Mouse (Mus musculus): ENCODE measurements around the gene Sephs1. TPM values are rescaled to one million over a fixed set of nuclear protein-coding genes. Genes with fewer than 3 reads are reported as not detected.

Sephs1 gene
- polyA plus RNA-seq, 1 experiment from 2014 or later = 71.6 TPM

- H3K4me1 ChIP-seq = no peaks in the 10 kb centered on the region
- WGBS = 89% methylated on average over 3 of the region's 3 CpGs
- peaks cover 48% of the 10 kb centered on the region for H3K36me3 ChIP-seq
- H3K27me3 ChIP-seq = no peaks in the 10 kb centered on the region
- H3K4me2 ChIP-seq (replicated peaks) = no peak overlapping the region
- H3K9ac ChIP-seq = no peak overlapping the region
- ATAC-seq (ENCODE audit: insufficient number of reproducible peaks, low FRiP score, low TSS enrichment, low read depth) = no peak
- H3K4me3 ChIP-seq (replicated peaks) = no peak overlapping the region
- no peaks in the 10 kb centered on the region for H3K9me3 ChIP-seq (replicated peaks)
- no peak overlapping the region for H3K27ac ChIP-seq (replicated peaks)
Observed at GRCm38 (mm10) chr2:4908771-4909315, 27.5 kb downstream of the Sephs1 start.

GRCm38 (mm10) chr2:4909909-4910308 lies 28.5 kb downstream of the Sephs1 start:
- Histone ChIP-seq H3K4me3 (replicated peaks) (no peak overlapping the region), H3K4me1 (no peaks in the 10 kb centered on the region), H3K4me2 (replicated peaks) (no peak overlapping the region), H3K36me3 (peaks cover 44% of the 10 kb centered on the region), H3K27me3 (no peaks in the 10 kb centered on the region), H3K27ac (replicated peaks) (no peak overlapping the region), H3K9me3 (replicated peaks) (no peaks in the 10 kb centered on the region), H3K9ac (no peak overlapping the region)
- WGBS = 75% methylated on average over 6 of the region's 6 CpGs
- ATAC-seq (ENCODE audit: insufficient number of reproducible peaks, low FRiP score, low TSS enrichment, low read depth) = no peak

GRCm38 (mm10) chr2:4910521-4910920 lies 29.2 kb downstream of the Sephs1 start:
- ATAC-seq (ENCODE audit: insufficient number of reproducible peaks, low FRiP score, low TSS enrichment, low read depth) = no peak
- WGBS = 64% methylated on average over 4 of the region's 4 CpGs
- no peaks in the 10 kb centered on the region for H3K27me3 ChIP-seq

GRCm38 (mm10) chr2:4913949-4914348 lies 32.6 kb downstream of the Sephs1 start:
- Histone ChIP-seq H3K36me3 (peaks cover 7% of the 10 kb centered on the region; the same call in 1 of the 2 replicates), H3K4me1 (peaks cover 12% of the 10 kb centered on the region; the same call in 1 of the 2 replicates), H3K4me3 (replicated peaks) (no peak overlapping the region), H3K27me3 (no peaks in the 10 kb centered on the region), H3K27ac (replicated peaks) (no peak overlapping the region), H3K9ac (no peak overlapping the region), H3K9me3 (replicated peaks) (no peaks in the 10 kb centered on the region), H3K4me2 (replicated peaks) (no peak overlapping the region)
- 84% methylated on average over 7 of the region's 7 CpGs for WGBS
- ATAC-seq (ENCODE audit: insufficient number of reproducible peaks, low FRiP score, low TSS enrichment, low read depth) = no peak

More at GRCm38 (mm10) chr2:4910521-4910920, 29.2 kb downstream of the Sephs1 start:
- Histone ChIP-seq H3K9ac (no peak overlapping the region), H3K4me2 (replicated peaks) (no peak overlapping the region), H3K4me3 (replicated peaks) (no peak overlapping the region), H3K27ac (replicated peaks) (no peak overlapping the region), H3K36me3 (peaks cover 38% of the 10 kb centered on the region), H3K4me1 (no peaks in the 10 kb centered on the region), H3K9me3 (replicated peaks) (no peaks in the 10 kb centered on the region)

GRCm38 (mm10) chr2:4916037-4916436 lies 34.7 kb downstream of the Sephs1 start:
- ATAC-seq (ENCODE audit: insufficient number of reproducible peaks, low FRiP score, low TSS enrichment, low read depth) = no peak
- H3K27ac ChIP-seq (replicated peaks) = no peak overlapping the region
- H3K27me3 ChIP-seq = no peaks in the 10 kb centered on the region
- H3K36me3 ChIP-seq = no peaks in the 10 kb centered on the region
- H3K9me3 ChIP-seq (replicated peaks) = no peaks in the 10 kb centered on the region
- H3K9ac ChIP-seq = no peak overlapping the region
- 76% methylated on average over 6 of the region's 6 CpGs for WGBS
- H3K4me1 ChIP-seq = peaks cover 17% of the 10 kb centered on the region
- H3K4me3 ChIP-seq (replicated peaks) = no peak overlapping the region
- H3K4me2 ChIP-seq (replicated peaks) = no peak overlapping the region

- no peaks in the 10 kb centered on the region for H3K36me3 ChIP-seq
- peaks cover 17% of the 10 kb centered on the region for H3K4me1 ChIP-seq
- no peaks in the 10 kb centered on the region for H3K27me3 ChIP-seq
- no peak for ATAC-seq (ENCODE audit: insufficient number of reproducible peaks, low FRiP score, low TSS enrichment, low read depth)
- H3K4me2 ChIP-seq (replicated peaks) = peak overlapping the region; percentile 42
- H3K9me3 ChIP-seq (replicated peaks) = no peaks in the 10 kb centered on the region
- H3K27ac ChIP-seq (replicated peaks) = 0 out of 2 replicates have a peak overlapping the region, but pooled peaks have one; percentile 5
- H3K4me3 ChIP-seq (replicated peaks) = peak overlapping the region; percentile 22; the same call in 1 of the 2 replicates
- WGBS = 11% methylated on average over 8 of the region's 8 CpGs
- H3K9ac ChIP-seq = no peak overlapping the region
Observed at GRCm38 (mm10) chr2:4917326-4918021, 36.1 kb downstream of the Sephs1 start.

- H3K4me2 ChIP-seq (replicated peaks) = peak within 1 kb of the TSS; percentile 89
- WGBS = 7% methylated on average over 35 of the region's 35 CpGs
- H3K36me3 ChIP-seq = no peaks in the 10 kb centered on the region
- H3K4me3 ChIP-seq (replicated peaks) = peak within 1 kb of the TSS; percentile 68
- H3K9ac ChIP-seq = peak within 1 kb of the TSS; percentile 62
- H3K9me3 ChIP-seq (replicated peaks) = no peaks in the 10 kb centered on the region
- ATAC-seq (ENCODE audit: insufficient number of reproducible peaks, low FRiP score, low TSS enrichment, low read depth) = peak; percentile 94
- peak within 1 kb of the TSS; percentile 74 for H3K27ac ChIP-seq (replicated peaks)
- H3K4me1 ChIP-seq = peaks cover 17% of the 10 kb centered on the region
- no peaks in the 10 kb centered on the region for H3K27me3 ChIP-seq
Observed at GRCm38 (mm10) chr2:4918860-4919739, 37.7 kb downstream of the Sephs1 start, which contains the start of gene Phyh. Phyh (plus strand) TSS chr2:4919019.

DNA sequence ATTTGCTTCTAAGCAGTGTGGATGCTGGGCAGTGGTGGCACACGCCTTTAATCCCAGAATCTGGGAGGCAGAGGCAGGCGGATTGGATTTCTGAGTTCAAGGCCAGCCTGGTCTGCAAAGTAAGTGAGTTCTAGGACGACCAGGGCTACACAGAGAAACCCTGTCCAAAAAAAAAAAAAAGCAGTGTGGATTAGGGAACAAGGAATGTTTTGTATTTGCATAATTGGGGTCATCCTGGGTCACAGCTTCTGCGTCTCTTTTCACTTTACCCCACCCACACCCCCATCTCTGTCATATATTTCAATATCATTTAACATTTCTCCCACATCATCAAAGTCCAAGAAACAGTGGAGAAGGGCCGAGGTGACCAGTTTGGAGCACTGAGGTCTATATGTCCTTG lies 39.7 kb downstream of the Sephs1 start:
- no peak overlapping the region for H3K27ac ChIP-seq (replicated peaks)
- H3K27me3 ChIP-seq = no peaks in the 10 kb centered on the region
- H3K9ac ChIP-seq = no peak overlapping the region
- 68% methylated on average over 5 of the region's 5 CpGs for WGBS
- no peaks in the 10 kb centered on the region for H3K9me3 ChIP-seq (replicated peaks)
- H3K4me2 ChIP-seq (replicated peaks) = no peak overlapping the region
- H3K4me1 ChIP-seq = peaks cover 17% of the 10 kb centered on the region
- H3K4me3 ChIP-seq (replicated peaks) = no peak overlapping the region
- no peaks in the 10 kb centered on the region for H3K36me3 ChIP-seq
- no peak for ATAC-seq (ENCODE audit: insufficient number of reproducible peaks, low FRiP score, low TSS enrichment, low read depth)

DNA sequence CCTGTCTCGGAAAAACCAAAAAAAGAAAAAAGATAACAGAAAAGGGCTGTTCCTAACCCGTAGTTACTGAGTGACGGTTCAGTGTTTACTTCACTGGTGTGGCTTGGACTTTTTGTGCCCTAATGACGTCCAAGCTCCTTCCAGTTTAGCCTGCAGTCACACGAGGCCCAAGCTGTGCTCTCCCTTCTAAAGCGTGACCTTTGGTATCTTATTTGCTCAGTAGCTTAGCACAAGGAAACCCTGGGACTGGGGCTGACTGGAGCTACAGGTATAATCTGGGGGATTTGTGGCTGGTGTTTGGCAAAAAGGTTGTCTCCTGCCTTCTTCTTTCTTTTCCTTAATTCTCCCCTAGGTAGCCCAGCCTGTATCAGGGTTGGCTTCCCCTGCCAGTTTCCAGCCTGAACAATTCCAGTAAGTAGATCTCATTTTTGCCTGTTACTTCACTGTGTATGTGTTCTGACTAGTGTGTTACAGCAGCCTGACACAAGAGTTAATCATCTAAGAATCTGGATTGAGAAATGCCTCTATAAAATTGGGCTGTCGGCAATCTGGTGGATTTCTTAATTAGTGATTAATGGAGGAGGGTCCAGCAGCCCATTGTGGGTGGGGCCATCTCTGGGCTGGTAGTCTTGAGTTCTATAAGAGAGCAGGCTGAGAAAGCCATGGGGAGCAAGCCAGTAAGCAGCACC lies 41.3 kb downstream of the Sephs1 start:
- H3K4me3 ChIP-seq (replicated peaks) = no peak overlapping the region
- H3K27ac ChIP-seq (replicated peaks) = no peak overlapping the region
- H3K27me3 ChIP-seq = no peaks in the 10 kb centered on the region
- H3K4me1 ChIP-seq = peaks cover 13% of the 10 kb centered on the region
- H3K4me2 ChIP-seq (replicated peaks) = no peak overlapping the region
- H3K9ac ChIP-seq = no peak overlapping the region
- whole genome bisulfite sequencing = 57% methylated on average over 7 of the region's 7 CpGs
- H3K36me3 ChIP-seq = 0 out of 2 replicates have a peak, but pooled peaks cover 4% of the 10 kb centered on the region
- no peak for ATAC-seq (ENCODE audit: insufficient number of reproducible peaks, low FRiP score, low TSS enrichment, low read depth)
- no peaks in the 10 kb centered on the region for H3K9me3 ChIP-seq (replicated peaks)

DNA sequence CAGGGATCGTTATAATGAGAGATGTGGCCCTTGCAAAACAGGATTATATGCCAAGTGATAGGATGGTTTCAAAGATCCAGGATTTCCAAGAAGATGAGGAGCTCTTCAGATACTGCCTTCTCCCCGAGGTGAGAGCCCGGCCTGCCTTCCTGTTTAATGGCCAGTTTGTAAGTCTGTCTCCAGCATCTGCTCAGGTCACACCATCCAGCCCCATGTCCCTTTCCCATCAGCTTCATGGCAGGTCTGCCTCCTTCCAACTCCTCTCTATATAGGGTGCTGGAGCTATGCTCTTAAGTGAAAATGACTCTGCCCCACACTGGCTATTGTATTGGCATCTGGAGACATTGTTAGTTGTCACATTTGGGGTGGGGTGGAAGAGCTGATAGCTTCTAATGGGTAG lies 46.0 kb downstream of the Sephs1 start:
- H3K4me2 ChIP-seq (replicated peaks) = no peak overlapping the region
- H3K4me3 ChIP-seq (replicated peaks) = no peak overlapping the region
- H3K4me1 ChIP-seq = no peaks in the 10 kb centered on the region
- no peak overlapping the region for H3K9ac ChIP-seq
- 94% methylated on average over 3 of the region's 3 CpGs for WGBS
- no peak for ATAC-seq (ENCODE audit: insufficient number of reproducible peaks, low FRiP score, low TSS enrichment, low read depth)
- H3K27ac ChIP-seq (replicated peaks) = no peak overlapping the region
- peaks cover 24% of the 10 kb centered on the region; the same call in 1 of the 2 replicates for H3K36me3 ChIP-seq
- H3K9me3 ChIP-seq (replicated peaks) = no peaks in the 10 kb centered on the region
- no peaks in the 10 kb centered on the region for H3K27me3 ChIP-seq

All from embryonic facial prominence, embryonic 15.5 days (tissue).